Mouse (Mus musculus) embryo, embryonic 10 days (tissue): ENCODE results near the gene Rplp0.
A peak's percentile ranks its signal among the peaks of the same experiment; 100 is the strongest.
"Not testable (repeated sequence)": the region's sequence is repeated elsewhere in the genome, so short reads cannot be mapped to it uniquely, and the experiment has no call there.

ENCODE experiments used
- DNase-seq: peaks from one replicate; pipeline ENCODE4 v3.0.0-alpha.2; 2015; ENCODE audit warnings: low spot score

Rplp0 gene

DNA sequence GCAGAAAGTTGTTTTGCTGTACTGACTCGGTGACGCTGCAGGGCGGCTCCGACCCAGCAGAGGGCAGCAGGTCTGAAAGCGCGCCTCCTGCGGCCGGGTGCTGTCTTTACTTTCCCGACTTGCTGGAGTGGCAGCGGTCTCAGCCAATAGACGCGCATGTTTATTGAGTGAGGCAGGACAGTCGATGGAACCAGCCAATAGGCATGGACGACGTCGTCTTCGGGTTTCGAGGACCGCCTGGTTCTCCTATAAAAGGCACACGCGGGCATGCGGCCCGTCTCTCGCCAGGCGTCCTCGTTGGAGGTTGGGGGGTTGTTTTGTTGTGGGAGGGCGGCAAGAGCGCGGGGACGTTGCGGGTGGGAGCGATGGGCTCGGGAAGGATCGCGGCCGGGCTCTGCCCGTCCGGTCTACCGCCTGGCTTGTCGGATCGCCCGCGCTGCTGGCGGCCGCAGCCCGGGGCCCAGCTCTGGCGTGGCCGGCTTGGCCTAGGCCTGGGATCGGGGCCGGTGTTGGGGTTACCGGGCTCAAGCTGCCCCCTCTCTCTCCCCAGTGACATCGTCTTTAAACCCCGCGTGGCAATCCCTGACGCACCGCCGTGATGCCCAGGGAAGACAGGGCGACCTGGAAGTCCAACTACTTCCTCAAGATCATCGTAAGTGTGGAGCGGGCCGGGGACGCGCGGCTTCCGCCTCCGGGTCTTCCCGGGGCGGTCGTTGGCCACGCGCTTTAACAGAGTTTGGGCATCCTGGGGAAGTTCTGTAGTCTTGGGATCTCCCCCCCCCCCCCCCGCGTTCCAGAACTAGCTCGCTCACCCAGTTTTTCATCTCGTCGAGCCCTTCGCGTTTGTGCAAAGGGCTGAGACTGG lies at the start of gene Rplp0:
Rplp0 (plus strand) TSS at position 231 of the 865 bp plus-strand sequence.
- peak; percentile 99 for DNase-seq

- DNase-seq, result no peak
Observed at GRCm38 (mm10) chr5:115509790-115510689, 49.2 kb upstream of the Rplp0 start.

DNA sequence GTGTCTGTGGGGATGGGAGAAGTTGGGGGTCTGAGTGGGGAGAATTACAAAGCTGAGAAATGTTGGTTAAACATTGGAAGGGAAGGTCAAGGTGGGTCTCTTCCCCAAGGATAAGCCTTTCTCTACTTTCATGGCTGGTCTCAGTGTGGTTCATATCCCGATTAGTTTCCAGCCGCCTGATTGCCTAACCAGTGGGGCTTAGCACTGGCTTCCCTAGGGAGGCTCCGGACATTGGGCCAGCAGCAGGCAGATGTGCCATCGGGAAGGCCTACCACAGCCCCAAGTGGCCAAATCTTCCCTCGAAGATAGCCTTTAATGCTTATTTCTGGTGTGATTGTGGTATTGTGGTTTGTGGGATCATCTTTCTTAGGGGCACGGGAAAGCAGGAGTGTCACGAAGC lies 46.9 kb upstream of the Rplp0 start:
- no peak for DNase-seq

GRCm38 (mm10) chr5:115513246-115513645 lies 46.0 kb upstream of the Rplp0 start:
- DNase-seq, result no peak

DNA sequence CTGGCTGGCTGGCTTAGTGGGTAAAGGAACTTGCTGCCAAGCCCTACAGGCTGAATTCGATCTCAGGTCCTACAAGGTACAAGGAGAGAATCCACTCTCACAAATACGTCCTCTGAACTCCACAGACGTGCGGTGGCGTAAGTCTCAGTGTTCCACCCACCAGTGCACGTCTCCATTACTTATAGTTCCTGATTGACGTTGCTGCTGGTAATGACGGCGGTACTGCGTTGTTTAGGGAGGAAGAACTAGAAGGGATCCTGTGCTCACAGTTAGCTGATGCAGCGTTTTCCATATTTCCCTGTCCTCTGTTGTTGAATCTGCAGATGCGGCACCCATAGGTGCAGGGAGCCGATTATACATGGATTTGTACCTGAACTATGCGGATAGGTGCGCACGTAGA lies 45.5 kb upstream of the Rplp0 start:
- DNase-seq, result no peak

GRCm38 (mm10) chr5:115514346-115514745 lies 44.9 kb upstream of the Rplp0 start:
- no peak for DNase-seq

- DNase-seq, result no peak
Observed at GRCm38 (mm10) chr5:115514896-115515587, 44.2 kb upstream of the Rplp0 start.

DNA sequence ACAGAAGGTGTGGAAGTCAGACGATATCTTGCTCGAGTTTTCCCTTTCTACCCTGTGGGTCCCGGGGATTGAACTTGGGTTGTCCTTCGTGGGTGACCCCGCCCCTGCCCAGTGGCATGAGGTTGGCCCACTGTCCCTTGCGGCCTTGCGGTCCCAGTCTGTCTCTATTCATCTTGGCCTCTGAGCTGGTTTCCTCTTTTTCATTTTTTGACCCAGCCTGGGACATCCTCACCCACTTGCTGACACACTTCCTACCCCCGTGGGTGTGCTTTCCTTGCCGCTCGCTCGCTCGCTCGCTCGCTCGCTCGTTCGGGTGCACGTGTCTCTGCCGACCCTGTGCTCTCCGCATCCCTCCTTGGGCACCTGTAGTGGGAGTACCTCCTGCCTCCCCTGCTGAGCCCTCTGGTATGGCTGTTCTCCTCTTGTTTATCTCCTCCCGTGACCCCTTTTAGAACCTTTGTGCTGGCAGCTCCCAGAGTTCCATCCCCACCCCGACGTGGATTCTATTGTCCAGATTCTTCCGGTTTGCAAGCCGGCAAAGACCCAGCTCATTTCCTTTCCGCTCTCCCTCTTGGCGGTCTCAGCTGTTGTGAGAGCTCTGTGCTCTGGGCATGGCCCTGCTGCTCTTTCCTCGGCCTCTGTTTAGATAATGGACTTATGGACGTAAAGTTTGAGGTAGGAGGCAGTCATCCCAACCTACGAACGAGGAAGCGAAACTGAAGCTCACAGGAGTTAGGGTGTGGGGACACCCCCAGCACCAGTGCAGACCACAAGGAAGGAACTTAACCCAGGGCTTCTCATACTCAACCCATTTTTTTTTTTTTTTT lies 43.0 kb upstream of the Rplp0 start:
- no peak for DNase-seq

GRCm38 (mm10) chr5:115516908-115517307 lies 42.4 kb upstream of the Rplp0 start:
- DNase-seq, result no peak

DNA sequence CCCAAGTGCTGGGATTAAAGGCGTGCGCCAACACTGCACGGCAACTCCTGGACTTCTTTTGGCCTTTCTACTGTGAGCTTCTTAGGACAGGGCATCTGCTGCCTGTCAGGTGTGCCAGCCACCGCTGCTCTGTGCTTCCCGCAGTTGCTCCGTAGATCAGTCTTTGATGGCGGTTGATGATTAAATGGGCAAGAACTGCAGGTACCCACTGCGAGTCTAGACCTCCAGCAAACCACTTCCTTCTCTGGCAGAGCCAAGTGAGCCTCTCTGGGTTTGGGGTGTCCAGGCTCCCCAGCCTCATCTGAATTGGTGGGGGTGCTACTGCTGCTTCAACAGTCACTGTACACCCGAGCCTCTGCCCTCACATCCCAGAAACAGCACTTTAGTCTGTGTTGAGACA lies 41.8 kb upstream of the Rplp0 start:
- no peak for DNase-seq

DNA sequence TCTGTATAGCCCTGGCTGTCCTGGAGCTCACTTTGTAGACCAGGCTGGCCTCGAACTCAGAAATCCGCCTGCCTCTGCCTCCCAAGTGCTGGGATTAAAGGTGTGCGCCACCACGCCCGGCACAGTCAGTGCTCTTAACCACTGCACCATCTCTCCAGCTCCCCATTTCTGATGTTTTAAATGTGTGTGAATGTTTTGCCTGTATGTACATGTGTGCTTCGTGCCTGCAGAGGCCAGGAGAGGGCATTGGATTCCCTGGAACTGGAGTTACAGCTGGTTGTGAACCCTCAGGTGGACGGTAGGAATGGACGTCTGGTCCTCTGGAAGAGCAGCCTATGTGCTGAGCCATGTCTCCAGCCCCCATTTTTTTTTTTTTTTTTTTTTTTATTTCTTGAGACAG lies 41.1 kb upstream of the Rplp0 start:
- not testable (repeated sequence) for DNase-seq

DNA sequence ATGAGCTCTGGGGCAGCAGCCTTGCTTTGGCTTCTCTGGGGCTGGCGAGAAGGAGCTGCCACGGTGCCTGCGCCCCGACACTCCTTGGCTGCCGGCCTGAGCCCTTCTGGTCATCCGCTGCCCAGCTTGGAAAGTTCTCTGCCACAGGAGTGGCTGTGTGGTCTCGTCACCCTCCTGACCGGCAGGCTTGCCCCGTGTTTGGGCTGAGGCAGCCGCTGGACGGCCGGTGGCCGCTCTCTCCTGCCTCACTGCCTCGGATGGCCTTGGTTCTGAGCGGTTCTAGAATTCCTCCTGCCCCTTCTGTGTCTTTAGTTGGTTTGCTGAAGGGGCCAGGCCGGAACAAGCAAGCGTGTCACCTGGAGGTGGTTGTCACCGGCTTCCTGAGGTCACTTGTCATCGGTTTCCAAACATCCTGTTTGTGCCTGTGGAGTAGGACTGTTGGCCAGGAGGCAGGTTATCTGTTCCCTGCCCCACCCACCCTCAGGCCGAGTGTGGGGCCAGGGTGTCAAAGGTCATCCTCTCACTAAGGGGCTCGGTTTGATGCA lies 38.9 kb upstream of the Rplp0 start:
- no peak for DNase-seq

- DNase-seq, result peak; percentile 80
Observed at GRCm38 (mm10) chr5:115521553-115522461, 37.5 kb upstream of the Rplp0 start.

GRCm38 (mm10) chr5:115522531-115522930 lies 36.7 kb upstream of the Rplp0 start:
- DNase-seq, result no peak

DNA sequence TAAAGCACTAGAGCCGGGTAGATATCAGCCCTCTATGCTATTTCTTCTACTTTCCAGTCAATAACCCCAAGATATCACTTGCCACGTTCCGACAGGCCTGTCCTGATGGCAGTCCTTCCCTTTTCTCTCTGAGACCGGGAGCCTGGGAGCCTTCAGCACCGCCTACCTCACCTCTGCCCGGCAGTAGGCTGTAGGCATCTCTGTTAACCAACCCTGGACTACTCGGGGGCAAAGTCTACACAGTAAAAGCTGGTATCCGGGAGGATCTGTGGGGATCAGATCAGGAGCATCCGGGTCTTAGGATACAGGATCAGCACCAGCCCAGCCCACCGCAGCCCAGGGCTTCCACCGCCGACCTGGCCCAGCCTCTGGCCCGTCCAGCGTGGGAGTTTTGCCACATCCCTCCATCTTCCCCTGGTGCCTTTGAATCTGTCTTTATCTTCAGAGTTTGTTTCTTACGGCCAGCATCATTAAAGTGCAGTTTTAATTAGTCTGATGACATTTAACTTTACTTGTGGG lies 36.2 kb upstream of the Rplp0 start:
- DNase-seq, result no peak

DNA sequence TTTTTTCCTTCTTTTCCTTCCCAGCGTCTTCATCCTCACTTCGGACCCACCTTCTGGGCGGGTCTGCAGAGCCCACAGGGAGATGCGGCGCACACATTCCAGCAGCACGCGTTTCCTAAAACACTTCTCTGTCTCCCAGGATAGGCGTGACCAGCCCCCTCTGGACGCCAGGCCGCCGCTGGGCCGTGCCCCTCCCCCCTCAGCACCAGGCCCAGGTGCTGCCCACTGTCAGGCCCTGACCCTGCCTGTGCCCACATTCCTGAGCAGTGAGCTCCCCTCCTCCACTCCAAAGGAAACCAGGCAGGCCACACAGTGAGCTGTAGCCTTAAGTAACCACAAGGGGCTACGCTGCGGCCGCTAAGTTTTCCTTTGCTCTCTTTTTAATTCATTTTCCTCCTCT lies 35.3 kb upstream of the Rplp0 start:
- peak; percentile 84 for DNase-seq

DNA sequence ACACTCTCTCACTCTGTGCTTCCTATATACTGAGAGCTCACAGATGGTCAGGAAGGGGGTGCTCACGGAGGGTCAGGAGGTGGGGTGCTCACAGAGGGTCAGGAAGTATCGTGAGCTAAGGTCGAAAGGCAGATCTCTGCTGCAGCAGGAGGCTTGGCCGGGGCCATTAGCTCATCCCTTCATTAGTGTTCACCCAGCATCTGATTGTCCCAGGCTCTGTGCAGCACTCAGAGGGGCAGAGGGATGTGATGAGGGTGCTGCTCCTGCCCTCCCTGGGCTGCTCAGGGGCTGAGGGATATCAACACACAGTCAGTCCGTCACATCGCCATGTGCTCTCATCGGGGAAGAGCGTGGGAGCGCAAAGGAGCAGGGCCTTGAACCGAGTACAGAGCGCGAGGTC lies 34.8 kb upstream of the Rplp0 start:
- DNase-seq, result no peak

DNA sequence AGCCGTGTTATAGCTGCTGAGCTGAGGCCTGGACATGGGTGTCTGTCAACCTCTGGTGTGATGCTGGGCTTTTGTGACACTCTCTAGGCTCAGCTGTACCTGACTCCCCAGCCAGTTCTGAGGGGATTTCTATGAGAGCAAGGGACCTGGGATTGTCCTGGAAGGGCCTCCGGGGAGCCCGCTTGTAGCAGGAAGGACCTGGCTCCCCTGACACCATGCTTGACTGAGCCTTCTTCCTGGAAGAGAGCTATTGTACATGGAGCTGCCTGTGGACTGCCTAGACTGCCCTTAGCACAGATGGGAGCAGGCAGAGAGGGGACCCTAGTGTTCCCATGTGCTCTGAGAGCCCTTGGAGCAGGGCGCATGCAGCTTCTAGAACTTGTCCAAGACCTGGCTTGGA lies 33.9 kb upstream of the Rplp0 start:
- no peak for DNase-seq

DNA sequence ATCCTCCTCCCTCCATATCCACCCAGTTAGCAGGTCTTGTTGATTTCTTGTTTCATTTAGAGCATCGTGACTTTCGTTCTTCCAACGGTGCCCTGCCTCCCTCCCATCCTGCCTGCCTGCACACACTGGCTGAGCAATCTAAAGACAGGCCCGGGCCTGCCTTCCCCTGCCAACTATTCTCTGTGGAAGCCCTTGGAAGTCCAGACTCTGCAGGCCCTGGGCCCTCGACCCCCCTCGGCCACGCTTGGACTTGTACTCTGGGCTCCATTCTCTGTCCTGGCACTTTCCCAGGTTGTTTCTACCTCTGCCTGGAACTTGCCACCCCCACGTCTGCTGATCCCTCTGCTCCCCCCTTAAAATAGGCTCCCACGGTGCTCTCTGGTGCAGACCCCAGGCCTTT lies 33.3 kb upstream of the Rplp0 start:
- DNase-seq, result no peak
